Mouse (Mus musculus) midbrain, embryonic 13.5 days (tissue): ENCODE data around the gene Olfr1248. TPM values are rescaled to one million over a fixed set of nuclear protein-coding genes. Genes with fewer than 3 reads are reported as not detected.
"Not testable (repeated sequence)": the region's sequence is repeated elsewhere in the genome, so short reads cannot be mapped to it uniquely, and the experiment has no call there.

Experiments
- ATAC-seq: fragments of 200-750 bp; cut with Nextera tagmentation; 2 replicates; pipeline ENCODE4 v1.8.0; 2017; ENCODE audit warnings: mild to moderate bottlenecking, moderate TSS enrichment, moderate library complexity
- H3K27ac ChIP-seq: fragments of 300-500 bp; sonication (generic); 2 replicates; pipeline ENCODE4 v1.5.1; 2015; ENCODE audit warnings: inconsistent platforms, mild to moderate bottlenecking, moderate library complexity
- H3K27me3 ChIP-seq: fragments of 300-500 bp; sonication (generic); 2 replicates; pipeline ENCODE4 v1.6.1; 2015; ENCODE audit warnings: mild to moderate bottlenecking, inconsistent platforms
- H3K36me3 ChIP-seq: fragments of 300-500 bp; sonication (generic); 2 replicates; pipeline ENCODE4 v1.6.1; 2015; ENCODE audit warnings: mild to moderate bottlenecking, inconsistent platforms
- H3K4me1 ChIP-seq: fragments of 300-500 bp; sonication (generic); replicated peaks from 2 replicates; pipeline ENCODE4 v1.6.1; 2015; ENCODE audit warnings: inconsistent platforms
- H3K4me2 ChIP-seq: fragments of 300-500 bp; sonication (generic); replicated peaks from 2 replicates; pipeline ENCODE4 v1.6.1; 2015; ENCODE audit warnings: moderate library complexity, mild to moderate bottlenecking, inconsistent platforms
- H3K4me3 ChIP-seq: fragments of 300-500 bp; sonication (generic); replicated peaks from 2 replicates; pipeline ENCODE4 v1.5.1; 2015; ENCODE audit warnings: mild to moderate bottlenecking, inconsistent platforms
- H3K9ac ChIP-seq: fragments of 300-500 bp; sonication (generic); replicated peaks from 2 replicates; pipeline ENCODE4 v1.6.1; 2015; ENCODE audit warnings: mild to moderate bottlenecking, inconsistent platforms
- H3K9me3 ChIP-seq: fragments of 300-500 bp; sonication (generic); 2 replicates; pipeline ENCODE4 v1.6.1; 2016; ENCODE audit warnings: mild to moderate bottlenecking, inconsistent platforms
- WGBS: fragments of 180-500 bp; shearing (Covaris S2); methylation state at CpG from one replicate; pipeline ENCODE4 v1.1.7; 2015; 5-methylcytosine and 5-hydroxymethylcytosine counted together
- polyA plus RNA-seq: library from polyadenylated mRNA; unstranded; fragments of >200 nt; fragmentation: Nextera tagmentation; extraction: Ambion mirVana; gene quantifications from 2 replicates; pipeline ENCODE4 v1.2.1, GENCODE M21; 2015

Gene Olfr1248
- polyA plus RNA-seq: not detected in 2 replicates

DNA sequence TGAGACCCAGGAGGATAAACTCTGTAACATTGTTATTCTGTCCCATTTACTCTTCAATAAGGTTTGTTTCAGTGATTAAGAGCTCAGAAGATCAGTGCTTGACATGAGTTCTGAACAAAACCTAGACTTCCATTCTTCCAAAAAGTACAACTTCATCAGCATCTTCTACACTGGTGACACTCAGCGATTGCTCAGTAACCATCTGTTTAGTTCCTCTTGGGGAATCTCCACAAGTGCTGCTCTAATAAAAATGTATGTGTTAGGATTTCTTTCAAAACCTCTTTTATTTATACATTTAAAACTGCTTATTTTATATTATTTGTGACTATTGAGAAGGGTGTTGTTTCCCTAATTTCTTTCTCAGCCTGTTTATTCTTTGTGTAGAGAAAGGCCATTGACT, at the start of gene Olfr1248:
Gene Olfr1248, minus strand, starts transcription at position 101 of the 400 bp plus-strand sequence.
- H3K4me1 ChIP-seq, H3K27me3 ChIP-seq, H3K9ac ChIP-seq, H3K27ac ChIP-seq, H3K9me3 ChIP-seq, H3K4me3 ChIP-seq, H3K4me2 ChIP-seq, ATAC-seq, H3K36me3 ChIP-seq: not testable (repeated sequence)
- WGBS: 94% methylated on average over 1 of the region's 1 CpGs

DNA sequence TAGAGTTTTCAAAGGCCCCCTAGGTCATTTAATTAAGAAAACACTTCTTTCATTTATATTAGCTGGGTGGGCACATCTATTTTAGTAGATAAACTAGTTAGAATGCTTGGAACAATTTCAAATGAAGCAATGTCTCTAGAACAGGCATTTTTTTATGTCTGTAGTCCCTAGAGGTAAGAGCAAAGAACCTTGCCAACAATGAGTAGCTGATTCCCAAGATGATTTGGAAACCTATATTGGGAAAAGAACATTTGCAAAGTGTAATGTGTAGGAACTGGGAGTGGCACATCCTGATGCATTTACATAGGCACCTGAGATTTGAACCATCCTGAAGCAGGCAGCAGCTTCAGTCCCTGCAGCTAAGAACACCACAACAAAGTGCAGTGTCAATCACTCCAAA, 43.3 kb upstream of the Olfr1248 start, which contains the start of gene Olfr1250:
Gene Olfr1250, minus strand, starts transcription at position 101 of the 400 bp plus-strand sequence.
- H3K4me2 ChIP-seq: no peak within 1 kb of the TSS
- ATAC-seq: no peak

DNA sequence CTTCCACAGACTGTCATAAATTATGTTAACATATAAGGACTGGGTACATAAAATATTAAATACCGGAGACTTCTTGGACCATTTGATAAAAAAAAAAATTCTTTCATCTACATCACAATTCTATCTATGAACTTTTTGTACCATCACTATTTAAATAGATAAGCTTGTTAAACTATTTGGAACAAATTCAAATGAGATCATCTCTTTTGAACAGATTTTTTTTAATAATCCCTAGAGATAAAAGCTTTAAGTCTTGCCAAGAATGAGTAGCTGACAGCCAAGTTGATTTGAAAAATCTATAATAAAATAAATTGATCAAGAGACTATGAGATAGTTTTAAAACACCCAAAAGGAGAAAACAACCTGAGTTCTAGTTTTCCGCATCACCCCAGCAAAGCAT, 16.8 kb upstream of the Olfr1248 start, which contains the start of gene Olfr1249:
Gene Olfr1249, minus strand, starts transcription at position 101 of the 400 bp plus-strand sequence.
- H3K27ac ChIP-seq: no peak within 1 kb of the TSS
- H3K9me3 ChIP-seq: no peaks in the 10 kb centered on the region
- no peak within 1 kb of the TSS for H3K9ac ChIP-seq
- H3K4me1 ChIP-seq: no peaks in the 10 kb centered on the region
- no peaks in the 10 kb centered on the region for H3K36me3 ChIP-seq
- WGBS: 91% methylated on average over 2 of the region's 2 CpGs
- no peak for ATAC-seq
- H3K4me3 ChIP-seq: no peak within 1 kb of the TSS
- no peaks in the 10 kb centered on the region for H3K27me3 ChIP-seq
- H3K4me2 ChIP-seq: no peak within 1 kb of the TSS

More for the DNA sequence above, 43.3 kb upstream of the Olfr1248 start, which contains the start of gene Olfr1250:
- no peak within 1 kb of the TSS for H3K4me3 ChIP-seq
- H3K36me3 ChIP-seq: no peaks in the 10 kb centered on the region
- no peaks in the 10 kb centered on the region for H3K4me1 ChIP-seq
- no peaks in the 10 kb centered on the region for H3K9me3 ChIP-seq
- H3K9ac ChIP-seq: no peak within 1 kb of the TSS
- H3K27me3 ChIP-seq: no peaks in the 10 kb centered on the region
- no peak within 1 kb of the TSS for H3K27ac ChIP-seq

DNA sequence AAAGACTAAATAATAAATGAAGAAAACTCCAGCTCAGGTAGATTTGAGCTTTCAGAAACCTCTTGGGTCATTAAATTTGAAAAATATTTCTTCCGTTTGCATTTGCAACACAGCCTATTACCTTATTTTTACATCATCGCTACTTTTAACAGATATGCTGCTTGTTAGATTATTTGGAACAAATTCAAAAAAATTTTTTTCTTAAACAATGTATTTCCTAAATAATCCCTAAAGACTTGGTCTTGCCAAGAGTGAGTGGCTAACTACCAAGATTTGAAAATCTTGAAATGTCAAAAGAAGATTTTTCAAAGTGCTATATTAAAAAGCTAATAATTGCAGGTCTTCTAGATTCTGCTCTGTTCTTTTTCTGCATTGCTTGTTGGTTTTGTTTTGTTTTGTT, 4.0 kb downstream of the Olfr1248 start, which contains the start of gene Olfr1247:
Gene Olfr1247, minus strand, starts transcription at position 101 of the 400 bp plus-strand sequence.
- no peak within 1 kb of the TSS for H3K4me2 ChIP-seq
- H3K9ac ChIP-seq: no peak within 1 kb of the TSS
- H3K27ac ChIP-seq: no peak within 1 kb of the TSS
- no peaks in the 10 kb centered on the region for H3K36me3 ChIP-seq
- 92% methylated on average over 2 of the region's 2 CpGs for WGBS
- H3K9me3 ChIP-seq: no peaks in the 10 kb centered on the region
- no peak within 1 kb of the TSS for H3K4me3 ChIP-seq
- ATAC-seq: no peak
- H3K27me3 ChIP-seq: no peaks in the 10 kb centered on the region
- H3K4me1 ChIP-seq: no peaks in the 10 kb centered on the region

DNA sequence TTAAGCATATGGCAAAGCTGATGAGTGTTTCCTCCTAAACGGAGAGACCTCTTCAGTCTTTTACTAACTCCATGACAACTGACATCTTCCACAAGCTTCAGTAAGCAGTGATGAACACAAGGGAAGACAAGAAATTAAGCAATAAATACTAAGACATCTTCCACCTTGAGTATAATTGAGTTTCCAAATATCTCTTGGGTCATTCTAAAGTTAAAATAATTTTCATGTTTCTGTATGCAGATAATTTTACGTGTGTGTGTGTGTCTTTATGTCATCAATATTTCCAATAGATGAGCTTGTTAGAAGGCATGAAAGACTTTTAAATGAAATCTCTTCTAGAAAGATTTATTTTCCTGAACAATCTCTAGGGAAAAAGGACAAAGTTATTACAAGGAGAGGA, 25.0 kb downstream of the Olfr1248 start, which contains the start of gene Olfr1246:
Gene Olfr1246, minus strand, starts transcription at position 101 of the 400 bp plus-strand sequence.
- Histone ChIP-seq H3K4me3 (no peak within 1 kb of the TSS), H3K4me2 (no peak within 1 kb of the TSS), H3K27me3 (no peaks in the 10 kb centered on the region), H3K27ac (no peak within 1 kb of the TSS), H3K4me1 (no peaks in the 10 kb centered on the region), H3K36me3 (no peaks in the 10 kb centered on the region), H3K9me3 (no peaks in the 10 kb centered on the region), H3K9ac (no peak within 1 kb of the TSS)
- WGBS: 83% methylated on average over 2 of the region's 2 CpGs
- no peak for ATAC-seq

DNA sequence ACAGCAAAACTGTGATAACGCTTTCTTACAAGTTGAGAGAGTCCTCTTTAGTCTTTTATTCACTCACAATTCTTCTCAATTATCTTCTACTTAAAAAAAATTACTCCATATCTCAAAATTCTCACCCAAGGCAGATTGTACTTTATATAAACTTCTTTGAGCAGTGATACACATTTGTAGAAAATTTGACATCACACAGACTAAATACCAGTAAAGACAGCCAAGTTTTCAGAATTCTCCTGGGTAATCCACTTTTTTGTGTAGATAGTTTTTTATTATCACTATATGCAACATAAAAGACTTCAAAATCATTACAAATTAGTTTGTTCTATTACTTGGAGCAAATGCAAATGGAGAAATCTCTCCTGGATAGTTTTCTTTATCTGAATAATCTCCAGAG, 39.7 kb downstream of the Olfr1248 start, which contains the start of gene Olfr1245:
Gene Olfr1245, minus strand, starts transcription at position 101 of the 400 bp plus-strand sequence.
- H3K27me3 ChIP-seq: no peaks in the 10 kb centered on the region
- ATAC-seq: no peak
- no peaks in the 10 kb centered on the region for H3K9me3 ChIP-seq
- H3K4me2 ChIP-seq: no peak within 1 kb of the TSS
- no peak within 1 kb of the TSS for H3K4me3 ChIP-seq
- no peaks in the 10 kb centered on the region for H3K36me3 ChIP-seq
- 87% methylated on average over 1 of the region's 1 CpGs for WGBS
- H3K27ac ChIP-seq: no peak within 1 kb of the TSS
- no peaks in the 10 kb centered on the region for H3K4me1 ChIP-seq
- H3K9ac ChIP-seq: no peak within 1 kb of the TSS

Other genes starting within 250 kb of the Olfr1248 start
- not detected in 2 replicates for gene Olfr1238, start 208.6 kb downstream of the Olfr1248 start, polyA plus RNA-seq
- gene Olfr1239, start 197.8 kb downstream of the Olfr1248 start, polyA plus RNA-seq: not detected in 2 replicates
- gene Olfr1240, start 175.2 kb downstream of the Olfr1248 start, polyA plus RNA-seq: not detected in 2 replicates
- not detected in 2 replicates for gene Olfr1241, start 131.1 kb downstream of the Olfr1248 start, polyA plus RNA-seq
- gene Olfr1242, start 119.9 kb downstream of the Olfr1248 start, polyA plus RNA-seq: not detected in 2 replicates
- not detected in 2 replicates for gene Olfr1243, start 86.8 kb downstream of the Olfr1248 start, polyA plus RNA-seq
- gene Olfr1245, start 39.8 kb downstream of the Olfr1248 start, polyA plus RNA-seq: not detected in 2 replicates
- not detected in 2 replicates for gene Olfr1246, start 25.1 kb downstream of the Olfr1248 start, polyA plus RNA-seq
- gene Olfr1247, start 4.1 kb downstream of the Olfr1248 start, polyA plus RNA-seq: not detected in 2 replicates
- gene Olfr1249, start 16.7 kb upstream of the Olfr1248 start, polyA plus RNA-seq: not detected in 2 replicates
- not detected in 2 replicates for gene Olfr1250, start 43.2 kb upstream of the Olfr1248 start, polyA plus RNA-seq
- not detected in 2 replicates for gene Olfr1251, start 53.7 kb upstream of the Olfr1248 start, polyA plus RNA-seq
- gene Olfr1252, start 106.8 kb upstream of the Olfr1248 start, polyA plus RNA-seq: not detected in 2 replicates
- gene Olfr1253, start 138.8 kb upstream of the Olfr1248 start, polyA plus RNA-seq: not detected in 2 replicates
- gene Olfr1254, start 175.4 kb upstream of the Olfr1248 start, polyA plus RNA-seq: not detected in 2 replicates
- gene Olfr1255, start 193.8 kb upstream of the Olfr1248 start, polyA plus RNA-seq: not detected in 2 replicates
- 0.03 and 0.13 TPM in 2 replicates for gene Olfr1256, start 223.3 kb upstream of the Olfr1248 start, polyA plus RNA-seq
- gene Olfr48, start 230.0 kb upstream of the Olfr1248 start, polyA plus RNA-seq: not detected in 2 replicates